Mouse (Mus musculus) left cerebral cortex, postnatal 25 days (tissue): ENCODE results near the gene Thap12. TPM values are rescaled to one million over a fixed set of nuclear protein-coding genes. Genes with fewer than 3 reads are reported as not detected.

Experiments
- DNase-seq, 2 experiments: peaks; one replicate each; pipeline ENCODE4 v3.0.0; 2022; ENCODE audit warnings: low spot score in 2 of 2, mixed read lengths in 1 of 2
- intact Hi-C: fragments of 180-260 bp; cut with DNase I; formaldehyde crosslinking; loops from one replicate; pipeline ENCODE4 v1.15.1; 2025
- total RNA-seq, 2 experiments: library from RNA; stranded (reverse); gene quantifications; 2 replicates each; pipeline ENCODE4 v1.2.3; 2021

The Thap12 gene
- total RNA-seq, 2 experiments from 2014 or later: 60.8 to 61.8 TPM

DNA sequence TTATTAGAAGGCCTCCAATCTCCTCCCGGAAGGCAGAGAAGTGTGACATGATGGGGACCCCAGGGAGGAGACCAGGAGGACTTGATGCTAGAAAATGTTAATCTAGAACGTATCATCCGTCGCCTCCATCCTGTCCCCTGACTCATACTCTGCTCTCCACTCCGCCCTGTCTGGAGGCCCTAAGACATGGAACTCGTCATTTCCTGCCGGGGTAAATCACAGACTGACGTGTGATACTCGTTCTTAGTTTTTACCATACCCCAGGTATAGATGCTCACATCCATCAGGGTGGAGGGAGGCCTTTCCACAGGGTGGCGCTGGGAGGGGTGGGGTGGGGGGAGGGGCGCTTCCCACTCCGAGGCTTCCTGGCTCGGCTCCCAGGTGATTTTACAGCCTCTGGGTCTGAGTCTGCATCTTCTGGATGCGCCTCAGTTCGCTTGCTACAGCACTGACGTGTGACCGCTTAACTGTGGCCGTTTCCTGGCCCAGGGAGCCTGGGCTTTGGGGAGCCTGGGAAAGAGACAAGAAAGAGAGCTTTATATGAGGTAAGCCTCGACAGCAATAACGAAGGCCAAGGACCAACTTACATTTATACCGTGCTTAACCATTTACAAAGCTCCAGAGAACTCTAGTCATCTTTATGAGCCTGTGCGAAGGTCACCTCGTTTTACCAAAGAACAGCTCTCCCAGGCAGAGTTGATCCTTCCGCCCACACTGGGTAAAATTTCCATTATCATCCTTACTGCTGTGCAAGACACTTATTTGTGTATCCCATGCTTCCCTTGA is 9.9 kb upstream of the Thap12 start:
- intact Hi-C loops: no loop called here
- DNase-seq: peak; percentile 18 to 19

DNA sequence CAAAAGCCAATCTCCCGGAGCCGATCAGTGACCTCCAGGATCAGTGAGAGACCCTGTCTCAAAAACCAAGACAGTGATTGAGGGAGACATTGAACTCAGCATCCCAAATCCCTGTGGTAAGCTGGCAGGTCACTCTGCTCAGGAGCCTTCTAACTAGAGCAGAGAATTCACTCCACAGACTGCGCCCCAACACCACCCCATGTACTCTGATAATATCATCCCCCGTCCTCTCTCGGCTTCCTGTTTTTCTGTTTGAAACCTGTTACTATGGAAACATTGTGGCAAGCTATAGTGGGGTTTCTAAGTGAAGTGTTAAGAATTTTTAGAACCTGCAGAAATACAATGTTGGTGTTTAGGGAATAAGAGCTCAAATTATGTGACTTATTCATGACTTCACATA is 8.9 kb upstream of the Thap12 start:
- DNase-seq: peak; percentile 13 to 62
- intact Hi-C loops: no loop called here

DNA sequence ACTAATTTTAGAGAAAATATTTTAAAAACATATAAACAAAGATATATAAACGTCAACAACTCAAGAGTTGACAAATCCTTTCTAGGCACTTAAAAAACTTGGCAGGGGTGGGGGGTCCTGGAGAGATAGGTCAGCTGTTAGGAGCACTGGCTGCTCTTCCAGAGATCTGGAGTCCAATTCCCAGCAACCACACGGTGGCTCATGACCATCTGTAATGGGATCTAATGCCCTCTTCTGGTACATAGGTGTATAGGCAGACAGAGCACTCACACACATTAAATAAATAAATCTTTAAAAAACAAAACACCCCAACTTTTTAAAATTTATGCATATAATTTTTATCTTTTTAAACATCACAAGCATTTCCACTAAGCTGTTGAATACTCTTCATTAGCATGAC is 5.4 kb upstream of the Thap12 start:
- no peak for DNase-seq
- intact Hi-C loops: no loop called here

- intact Hi-C loops: no loop called here
- no peak for DNase-seq
Measured at GRCm38 (mm10) chr7:98698041-98698440, 4.9 kb upstream of the Thap12 start.

DNA sequence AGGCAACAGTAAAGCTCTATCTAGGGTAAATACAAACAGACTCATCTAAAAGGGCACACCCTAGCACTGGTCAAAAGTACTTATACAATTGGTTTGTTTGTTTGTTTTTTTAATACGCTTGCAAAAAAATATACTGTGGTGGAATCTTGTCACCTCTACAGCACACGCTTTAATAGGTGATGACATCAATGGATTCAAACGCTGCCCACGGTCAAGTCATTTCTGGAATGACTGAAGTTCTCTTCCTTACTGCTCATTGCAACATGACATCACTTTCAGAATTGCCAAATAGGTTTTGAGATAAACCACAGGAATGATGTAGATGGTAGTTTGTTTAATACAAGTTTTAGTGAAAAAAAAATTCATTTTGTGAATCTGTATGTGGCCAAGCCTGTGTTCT is 4.3 kb upstream of the Thap12 start:
- intact Hi-C loops: no loop called here
- no peak for DNase-seq

GRCm38 (mm10) chr7:98701771-98702170 is 1.1 kb upstream of the Thap12 start:
- DNase-seq: no peak
- intact Hi-C loops: loop anchor here (10.0 kb wide), 1 partner anchor 217 kb away; the partner anchor contains the start of gene Lrrc32

DNA sequence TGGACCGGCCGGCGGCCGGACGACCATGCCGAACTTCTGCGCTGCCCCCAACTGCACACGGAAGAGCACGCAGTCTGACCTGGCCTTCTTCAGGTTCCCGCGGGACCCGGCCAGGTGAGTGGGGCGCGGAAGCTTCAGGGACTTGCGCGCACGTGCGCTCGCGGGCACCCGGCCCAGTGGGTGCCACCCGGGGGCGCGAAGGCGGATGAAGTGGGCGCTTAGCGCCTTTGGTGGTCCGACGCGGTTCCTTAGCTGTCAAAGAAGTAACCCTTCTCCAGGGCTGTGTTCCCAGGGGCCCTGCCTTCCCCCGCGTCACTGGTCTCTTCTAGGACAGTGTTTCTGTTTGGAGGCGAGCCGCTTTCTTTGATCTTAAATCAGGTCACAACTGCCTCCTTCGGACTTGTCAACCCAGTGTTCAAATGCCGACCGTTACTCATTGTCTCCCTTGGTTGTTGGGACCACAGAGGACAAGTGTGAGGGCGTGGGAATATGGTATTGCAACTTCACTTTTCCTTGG is 520 bp downstream of the Thap12 start:
- intact Hi-C loops: loop anchor here (1.0 to 10.0 kb wide), 2 partner anchors 47 to 219 kb away; partner anchors contain the start of genes Emsy and Lrrc32
- DNase-seq: peak in 1 of 2 experiments; percentile 20

- DNase-seq: no peak
- intact Hi-C loops: loop anchor here (10.0 kb wide), 1 partner anchor 219 kb away; the partner anchor contains the start of gene Lrrc32
Measured at GRCm38 (mm10) chr7:98704276-98704675, 1.4 kb downstream of the Thap12 start.

- DNase-seq: no peak
- intact Hi-C loops: no loop called here
Measured at GRCm38 (mm10) chr7:98713661-98714060, 10.8 kb downstream of the Thap12 start.

GRCm38 (mm10) chr7:98717438-98717837 is 14.5 kb downstream of the Thap12 start:
- intact Hi-C loops: no loop called here
- DNase-seq: no peak

GRCm38 (mm10) chr7:98719761-98720160 is 16.9 kb downstream of the Thap12 start:
- intact Hi-C loops: no loop called here
- no peak for DNase-seq

- no peak for DNase-seq
- intact Hi-C loops: no loop called here
Measured at GRCm38 (mm10) chr7:98720731-98721130, 17.8 kb downstream of the Thap12 start.

GRCm38 (mm10) chr7:98721172-98721571 is 18.3 kb downstream of the Thap12 start:
- intact Hi-C loops: no loop called here
- no peak for DNase-seq

- DNase-seq: no peak
- intact Hi-C loops: no loop called here
Measured at GRCm38 (mm10) chr7:98721623-98722022, 18.7 kb downstream of the Thap12 start.

DNA sequence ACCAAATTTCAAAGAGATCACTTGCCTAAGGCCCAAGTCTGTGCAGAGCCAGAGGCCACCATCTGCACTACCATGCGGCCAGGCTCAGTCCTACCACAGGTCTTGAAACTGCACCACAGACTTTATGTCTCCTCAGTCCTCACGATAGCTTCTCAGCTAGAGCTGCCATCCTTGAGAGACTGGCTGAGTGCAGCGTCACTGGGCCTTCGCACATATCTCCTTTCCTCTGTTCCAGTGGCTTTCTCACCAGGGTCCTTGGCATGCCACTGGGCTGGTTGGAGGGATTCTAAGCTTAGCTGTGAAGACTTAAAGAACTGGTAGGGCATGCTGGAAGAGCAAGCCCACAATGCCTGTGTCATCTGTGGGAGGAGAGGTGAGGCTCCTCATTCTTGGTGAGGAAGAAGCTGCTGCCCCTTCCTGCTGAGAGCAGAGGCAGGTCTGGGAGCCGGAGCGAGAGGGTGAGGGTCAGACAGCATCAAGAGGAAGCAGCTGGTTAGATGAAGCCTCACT is 22.8 kb downstream of the Thap12 start:
- no peak for DNase-seq
- intact Hi-C loops: no loop called here

DNA sequence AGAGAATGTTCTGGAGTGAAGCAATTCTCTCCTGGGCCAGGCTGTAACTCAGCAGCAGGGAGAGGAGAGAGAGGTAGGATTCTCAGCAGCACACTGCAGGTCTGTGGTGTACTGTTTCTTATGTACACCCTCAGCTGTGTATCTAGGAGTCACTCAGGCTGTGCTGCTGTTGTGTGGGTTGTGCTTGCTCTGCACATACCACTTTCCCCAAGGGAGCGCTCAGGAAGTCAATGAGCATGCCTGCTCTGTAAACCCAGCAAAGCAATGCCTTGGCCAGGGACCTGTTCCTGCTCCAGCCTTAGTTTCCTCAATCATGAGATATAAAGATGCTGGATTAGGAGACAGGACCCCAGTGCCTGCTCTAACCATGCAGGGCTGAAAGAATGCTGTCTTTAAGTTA is 25.1 kb downstream of the Thap12 start:
- DNase-seq: no peak
- intact Hi-C loops: no loop called here

DNA sequence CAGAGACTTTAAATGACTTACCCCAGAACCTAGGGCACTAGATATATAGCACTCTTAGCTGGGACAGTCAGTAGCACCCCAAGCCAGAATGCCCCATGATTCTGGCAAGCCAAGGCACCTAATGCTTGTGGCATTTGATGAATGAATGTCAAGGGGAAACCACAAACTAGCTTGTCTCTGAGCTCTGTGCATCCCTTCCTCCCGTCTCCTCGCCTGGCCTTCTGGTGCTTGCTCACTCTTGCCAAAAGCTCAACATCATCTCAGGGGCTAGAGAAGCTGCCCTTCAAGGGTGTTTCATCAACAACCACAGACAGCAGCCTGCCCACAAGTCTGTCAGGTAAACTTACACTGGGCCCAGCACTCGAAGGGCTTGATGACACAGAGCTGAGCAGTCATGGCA is 25.6 kb downstream of the Thap12 start:
- intact Hi-C loops: no loop called here
- DNase-seq: no peak

- intact Hi-C loops: no loop called here
- no peak for DNase-seq
Measured at GRCm38 (mm10) chr7:98729661-98730271, 26.9 kb downstream of the Thap12 start.

- intact Hi-C loops: no loop called here
- no peak for DNase-seq
Measured at GRCm38 (mm10) chr7:98733958-98734357, 31.1 kb downstream of the Thap12 start.

- intact Hi-C loops: no loop called here
- peak; percentile 12 to 33 for DNase-seq
Measured at GRCm38 (mm10) chr7:98734876-98735275, 32.0 kb downstream of the Thap12 start.
